Mouse (Mus musculus) midbrain, postnatal 0 days (tissue): ENCODE measurements at regions not wholly inside any gene's neighbourhood (a gene's known extent, or its start where the extent isn't known, plus 50 kb on each side); places are given as distances from the start of the nearest gene placed in this dataset.

Source experiments
- ATAC-seq: fragments of 200-750 bp; cut with Nextera tagmentation; 2 replicates; pipeline ENCODE4 v1.8.0; 2017; ENCODE audit warnings: moderate number of reproducible peaks, mild to moderate bottlenecking, moderate TSS enrichment, moderate library complexity; ENCODE audit not compliant: low FRiP score
- DNase-seq: peaks from one replicate; pipeline ENCODE4 v3.0.0-alpha.2; 2015; ENCODE audit warnings: low spot score
- H3K27ac ChIP-seq: fragments of 300-500 bp; sonication (generic); 2 replicates; pipeline ENCODE4 v1.5.1; 2014; ENCODE audit warnings: low read depth, mild to moderate bottlenecking, low read length, mixed read lengths
- H3K27me3 ChIP-seq: fragments of 300-500 bp; sonication (generic); 2 replicates; pipeline ENCODE4 v1.6.1; 2014; ENCODE audit warnings: low read length, control low read depth, mixed read lengths; ENCODE audit not compliant: insufficient read depth
- H3K36me3 ChIP-seq: fragments of 300-500 bp; sonication (generic); 2 replicates; pipeline ENCODE4 v1.6.1; 2014; ENCODE audit warnings: low read length, control low read depth, mixed read lengths; ENCODE audit not compliant: insufficient read depth
- H3K4me1 ChIP-seq: fragments of 300-500 bp; sonication (generic); 2 replicates; pipeline ENCODE4 v1.6.1; 2014; ENCODE audit warnings: mild to moderate bottlenecking, control low read depth, antibody characterized with exemption, low read length, mixed read lengths; ENCODE audit not compliant: insufficient read depth
- H3K4me2 ChIP-seq: fragments of 300-500 bp; sonication (generic); 2 replicates; pipeline ENCODE4 v1.6.1; 2014; ENCODE audit warnings: low read depth, mild to moderate bottlenecking, low read length, mixed read lengths; ENCODE audit not compliant: poor library complexity, severe bottlenecking
- H3K4me3 ChIP-seq: fragments of 300-500 bp; sonication (generic); 2 replicates; pipeline ENCODE4 v1.5.1; 2014; ENCODE audit warnings: low read depth, mild to moderate bottlenecking, low read length, moderate library complexity
- H3K9ac ChIP-seq: fragments of 300-500 bp; sonication (generic); replicated peaks from 2 replicates; pipeline ENCODE4 v1.6.1; 2014; ENCODE audit warnings: mild to moderate bottlenecking, low read length, moderate library complexity, mixed read lengths; ENCODE audit not compliant: poor library complexity, severe bottlenecking
- H3K9me3 ChIP-seq: fragments of 300-500 bp; sonication (generic); 2 replicates; pipeline ENCODE4 v1.6.1; 2016; ENCODE audit warnings: low read length, control low read depth
- CTCF ChIP-seq: IDR thresholded peaks from 2 replicates; pipeline ENCODE4 v1.5.1; 2016; ENCODE audit warnings: antibody characterized with exemption, mild to moderate bottlenecking
- WGBS: fragments of 180-500 bp; shearing (Covaris S2); extraction: QIAGEN DNeasy Blood & Tissue Kit; methylation state at CpG from one replicate; pipeline ENCODE4 v1.1.7; 2014; 5-methylcytosine and 5-hydroxymethylcytosine counted together

- Histone ChIP-seq H3K9ac (no peak overlapping the region), H3K27ac (no peak overlapping the region), H3K9me3 (no peaks in the 10 kb centered on the region), H3K36me3 (no peaks in the 10 kb centered on the region), H3K4me3 (peak overlapping the region; percentile 11; the same call in 1 of the 2 replicates), H3K27me3 (no peaks in the 10 kb centered on the region), H3K4me2 (peak overlapping the region; percentile 42), H3K4me1 (peaks cover 10% of the 10 kb centered on the region; the same call in 1 of the 2 replicates)
- 14% methylated on average over 19 of the region's 19 CpGs for WGBS
- TF ChIP-seq CTCF = no peak
- ATAC-seq (no peak), DNase-seq (peak; percentile 23)
Observed at GRCm38 (mm10) chr2:129911203-129911921, 100.8 kb upstream of the Tgm3 start.

GRCm38 (mm10) chr2:129912556-129912955, 99.6 kb upstream of the Tgm3 start:
- Histone ChIP-seq H3K27me3 (no peaks in the 10 kb centered on the region), H3K4me2 (no peak overlapping the region), H3K4me1 (peaks cover 10% of the 10 kb centered on the region; the same call in 1 of the 2 replicates), H3K27ac (no peak overlapping the region), H3K9ac (no peak overlapping the region), H3K36me3 (no peaks in the 10 kb centered on the region), H3K9me3 (no peaks in the 10 kb centered on the region), H3K4me3 (no peak overlapping the region)
- DNase-seq (no peak), ATAC-seq (no peak)
- WGBS = 72% methylated on average over 8 of the region's 8 CpGs
- no peak for TF ChIP-seq CTCF

GRCm38 (mm10) chr2:129914261-129914660, 97.9 kb upstream of the Tgm3 start:
- no peak for TF ChIP-seq CTCF
- DNase-seq (no peak), ATAC-seq (no peak)
- H3K9ac ChIP-seq = no peak overlapping the region
- peaks cover 8% of the 10 kb centered on the region; the same call in 1 of the 2 replicates for H3K4me1 ChIP-seq
- no peaks in the 10 kb centered on the region for H3K9me3 ChIP-seq
- 72% methylated on average over 8 of the region's 8 CpGs for WGBS
- H3K4me3 ChIP-seq = no peak overlapping the region
- no peaks in the 10 kb centered on the region for H3K27me3 ChIP-seq
- H3K36me3 ChIP-seq = no peaks in the 10 kb centered on the region
- no peak overlapping the region for H3K27ac ChIP-seq
- H3K4me2 ChIP-seq = no peak overlapping the region

- Histone ChIP-seq H3K4me1 (peaks cover 3% of the 10 kb centered on the region; the same call in 1 of the 2 replicates), H3K9ac (no peak overlapping the region), H3K27ac (no peak overlapping the region), H3K9me3 (no peaks in the 10 kb centered on the region), H3K4me2 (no peak overlapping the region), H3K27me3 (no peaks in the 10 kb centered on the region), H3K36me3 (no peaks in the 10 kb centered on the region), H3K4me3 (no peak overlapping the region)
- ATAC-seq = no peak
- no peak for DNase-seq
- WGBS = 95% methylated on average over 7 of the region's 7 CpGs
- no peak for TF ChIP-seq CTCF
Observed at GRCm38 (mm10) chr2:129916411-129916810, 95.7 kb upstream of the Tgm3 start.

GRCm38 (mm10) chr2:129918141-129918790, 93.9 kb upstream of the Tgm3 start:
- Histone ChIP-seq H3K4me3 (no peak overlapping the region), H3K36me3 (no peaks in the 10 kb centered on the region), H3K4me2 (no peak overlapping the region), H3K4me1 (no peaks in the 10 kb centered on the region), H3K27ac (no peak overlapping the region), H3K9me3 (no peaks in the 10 kb centered on the region), H3K27me3 (no peaks in the 10 kb centered on the region), H3K9ac (no peak overlapping the region)
- ATAC-seq (no peak), DNase-seq (peak; percentile 66)
- TF ChIP-seq CTCF = no peak
- 84% methylated on average over 9 of the region's 9 CpGs for WGBS

- DNase-seq = no peak
- no peak overlapping the region for H3K9ac ChIP-seq
- no peaks in the 10 kb centered on the region for H3K36me3 ChIP-seq
- H3K9me3 ChIP-seq = no peaks in the 10 kb centered on the region
- no peak overlapping the region for H3K4me3 ChIP-seq
- 94% methylated on average over 4 of the region's 4 CpGs for WGBS
- no peak for TF ChIP-seq CTCF
- no peak for ATAC-seq
- H3K27ac ChIP-seq = no peak overlapping the region
- H3K4me1 ChIP-seq = no peaks in the 10 kb centered on the region
- H3K27me3 ChIP-seq = no peaks in the 10 kb centered on the region
- no peak overlapping the region for H3K4me2 ChIP-seq
Observed at GRCm38 (mm10) chr2:129919551-129919950, 92.6 kb upstream of the Tgm3 start.
